Mouse (Mus musculus) frontal cortex, adult 2 months (tissue): ENCODE results near the gene Gm21865. TPM values are rescaled to one million over a fixed set of nuclear protein-coding genes. Genes with fewer than 3 reads are reported as not detected.
"Not testable (repeated sequence)": the region's sequence is repeated elsewhere in the genome, so short reads cannot be mapped to it uniquely, and the experiment has no call there.

Experiments used
- DNase-seq, 2 experiments: peaks; one replicate each; pipeline ENCODE4 v3.0.0; 2022; ENCODE audit warnings: low spot score in 1 of 2; ENCODE audit errors: extremely low spot score in 1 of 2
- polyA plus RNA-seq: library from polyadenylated mRNA; depleted of rRNA; stranded (reverse); fragments of >200 nt; gene quantifications from 2 replicates; pipeline ENCODE4 v1.2.3, GENCODE M21; 2012; rRNA removed

Gm21865 gene
- polyA plus RNA-seq = not detected in 2 replicates

- DNase-seq = not testable (repeated sequence)
Measured at GRCm38 (mm10) chrY:40316803-40317202, at the start of gene Gm21865. TSS of gene Gm21865 (minus strand) at chrY:40316903.

Other genes with a start within 250 kb of the Gm21865 start
- gene Gm21882, start 64.6 kb upstream of the Gm21865 start, polyA plus RNA-seq = not detected in 2 replicates